Mouse (Mus musculus) forebrain, embryonic 11.5 days (tissue): ENCODE data around the gene Minos1. TPM values are rescaled to one million over a fixed set of nuclear protein-coding genes. Genes with fewer than 3 reads are reported as not detected.

Experiments
- ATAC-seq: fragments of 200-750 bp; cut with Nextera tagmentation; replicated peaks from 2 replicates; pipeline ENCODE4 v1.8.0; 2017; ENCODE audit warnings: moderate TSS enrichment; ENCODE audit not compliant: low FRiP score
- DNase-seq: peaks from one replicate; pipeline ENCODE4 v3.0.0-alpha.2; 2017; ENCODE audit warnings: low spot score
- H3K27ac ChIP-seq: fragments of 300-500 bp; sonication (generic); 2 replicates; pipeline ENCODE4 v1.5.1; 2014; ENCODE audit warnings: low read depth, low read length
- H3K27me3 ChIP-seq: fragments of 300-500 bp; sonication (generic); 2 replicates; pipeline ENCODE4 v1.6.1; 2014; ENCODE audit warnings: mild to moderate bottlenecking, low read length, mixed read lengths; ENCODE audit not compliant: control insufficient read depth, insufficient read depth
- H3K36me3 ChIP-seq: fragments of 300-500 bp; sonication (generic); 2 replicates; pipeline ENCODE4 v1.6.1; 2014; ENCODE audit warnings: mild to moderate bottlenecking, low read length, moderate library complexity, mixed read lengths; ENCODE audit not compliant: control insufficient read depth, insufficient read depth
- H3K4me1 ChIP-seq: fragments of 300-500 bp; sonication (generic); replicated peaks from 2 replicates; pipeline ENCODE4 v1.6.1; 2014; ENCODE audit warnings: low read length, mixed read lengths; ENCODE audit not compliant: control insufficient read depth, insufficient read depth
- H3K4me2 ChIP-seq: fragments of 300-500 bp; sonication (generic); 2 replicates; pipeline ENCODE4 v1.6.1; 2014; ENCODE audit warnings: low read depth, mild to moderate bottlenecking, low read length, moderate library complexity, mixed read lengths; ENCODE audit not compliant: severe bottlenecking
- H3K4me3 ChIP-seq: fragments of 300-500 bp; sonication (generic); 2 replicates; pipeline ENCODE4 v1.5.1; 2014; ENCODE audit warnings: low read depth, low read length
- H3K9ac ChIP-seq: fragments of 300-500 bp; sonication (generic); 2 replicates; pipeline ENCODE4 v1.6.1; 2014; ENCODE audit warnings: low read length
- H3K9me3 ChIP-seq: fragments of 300-500 bp; sonication (generic); 2 replicates; pipeline ENCODE4 v1.6.1; 2016; ENCODE audit warnings: low read length, mixed read lengths; ENCODE audit not compliant: control insufficient read depth
- WGBS: fragments of 180-500 bp; shearing (Covaris S2); extraction: QIAGEN DNeasy Blood & Tissue Kit; methylation state at CpG from one replicate; pipeline ENCODE4 v1.1.7; 2014; 5-methylcytosine and 5-hydroxymethylcytosine counted together
- polyA plus RNA-seq: library from polyadenylated mRNA; unstranded; fragments of >200 nt; fragmentation: Nextera tagmentation; extraction: Ambion mirVana; gene quantifications from 2 replicates; pipeline ENCODE4 v1.2.1, GENCODE M21; 2014

Minos1 gene
- polyA plus RNA-seq, 1 experiment from 2014 or later: 387 TPM

DNA sequence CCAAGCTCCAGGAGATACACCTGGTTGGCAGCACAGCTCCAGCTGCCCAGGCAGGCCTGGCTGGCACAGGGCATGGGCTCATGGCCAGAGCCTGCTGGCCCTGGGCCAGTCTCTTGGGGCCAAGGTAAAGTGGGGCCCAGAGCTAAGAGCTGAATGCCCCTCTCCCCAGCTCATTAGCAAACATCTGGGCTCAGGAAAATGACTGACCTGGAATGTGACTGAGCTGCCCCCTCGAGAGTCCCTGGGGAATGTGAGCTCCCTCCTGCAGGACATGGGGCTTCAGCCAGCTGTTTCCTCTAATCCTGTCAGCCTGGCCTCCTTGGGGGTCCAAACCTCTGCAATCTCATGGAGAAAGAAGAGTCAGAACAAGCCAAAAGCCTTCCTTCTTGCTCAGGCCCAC, 35.5 kb downstream of the Minos1 start:
- Histone ChIP-seq H3K4me2 (no peak overlapping the region), H3K9me3 (peaks cover 5% of the 10 kb centered on the region; the same call in 1 of the 2 replicates), H3K27ac (no peak overlapping the region), H3K4me1 (peaks cover 6% of the 10 kb centered on the region; the same call in 1 of the 2 replicates), H3K27me3 (peaks cover 39% of the 10 kb centered on the region), H3K9ac (no peak overlapping the region), H3K36me3 (no peaks in the 10 kb centered on the region), H3K4me3 (no peak overlapping the region)
- WGBS: 50% methylated on average over 1 of the region's 1 CpGs
- DNase-seq (no peak), ATAC-seq (no peak)

DNA sequence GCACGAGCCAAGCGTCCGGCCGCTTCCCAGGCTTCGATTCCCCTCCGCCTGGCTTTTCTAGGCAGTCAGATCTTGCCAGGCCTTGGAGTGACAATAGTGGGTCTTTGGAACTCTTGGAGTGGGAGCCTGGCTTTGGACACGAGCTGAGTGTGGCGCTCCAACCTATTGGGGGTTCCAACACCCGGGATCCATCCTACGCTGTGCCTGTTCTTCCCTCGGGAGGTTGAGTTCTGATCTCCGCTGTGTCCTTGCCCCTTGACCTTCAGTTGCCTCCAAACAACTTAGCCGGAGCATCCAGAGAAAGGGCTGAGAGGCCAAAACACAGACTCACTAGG, 37.8 kb downstream of the Minos1 start:
- Histone ChIP-seq H3K9ac (no peak overlapping the region), H3K4me3 (peak overlapping the region; percentile 45), H3K4me2 (peak overlapping the region; percentile 65), H3K36me3 (no peaks in the 10 kb centered on the region), H3K4me1 (peaks cover 6% of the 10 kb centered on the region; the same call in 1 of the 2 replicates), H3K27ac (no peak overlapping the region), H3K27me3 (peaks cover 41% of the 10 kb centered on the region), H3K9me3 (peaks cover 5% of the 10 kb centered on the region; the same call in 1 of the 2 replicates)
- WGBS: 23% methylated on average over 13 of the region's 13 CpGs
- no peak for ATAC-seq
- DNase-seq: no peak

DNA sequence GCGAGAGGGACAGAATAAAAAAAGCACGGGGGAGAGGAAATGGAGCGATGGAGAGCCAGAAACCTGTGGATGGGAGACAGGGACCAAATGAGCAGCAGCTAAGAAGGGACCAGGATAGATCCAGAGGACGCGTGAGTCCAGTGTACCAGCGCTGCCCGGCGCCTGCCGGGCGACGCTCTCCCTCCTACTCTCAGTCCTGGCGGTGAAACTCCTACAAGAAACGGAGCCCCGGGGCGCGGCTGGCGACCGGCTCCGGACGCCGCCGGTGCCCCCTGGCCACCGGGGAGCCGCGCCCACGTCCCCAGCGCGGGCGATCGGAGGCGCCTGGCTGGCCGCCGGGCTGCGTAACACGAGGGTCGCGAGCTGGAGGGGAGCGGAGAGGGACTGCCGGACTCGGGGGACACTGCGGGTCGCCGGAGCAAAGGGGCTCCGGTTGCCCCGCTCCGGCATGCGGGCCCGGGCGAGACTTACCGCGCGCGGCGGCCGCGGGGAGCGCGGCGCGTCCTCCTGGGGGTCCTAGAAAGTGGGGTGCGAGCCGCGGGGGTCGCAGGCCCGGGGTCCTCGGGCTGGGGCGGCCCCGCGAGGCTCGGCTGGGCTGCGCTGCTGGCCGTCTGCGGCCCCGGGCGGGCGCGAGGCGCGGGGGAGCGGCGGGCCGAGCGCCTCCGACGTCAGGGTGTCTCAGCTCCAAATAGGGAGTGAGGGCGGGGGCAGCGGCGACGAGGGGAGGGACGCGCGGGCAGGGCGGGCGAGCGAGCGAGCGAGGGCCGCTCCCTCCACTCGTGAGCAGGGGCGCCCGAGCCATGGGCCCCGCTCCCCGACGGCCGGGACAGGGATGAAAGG, 38.3 kb downstream of the Minos1 start, which contains the start of gene Nbl1:
Nbl1 (minus strand) TSS at position 638 of the 840 bp plus-strand sequence.
- DNase-seq (peak; percentile 64), ATAC-seq (no peak)
- H3K4me2 ChIP-seq: peak within 1 kb of the TSS; percentile 65
- peaks cover 6% of the 10 kb centered on the region; the same call in 1 of the 2 replicates for H3K4me1 ChIP-seq
- peak within 1 kb of the TSS; percentile 45 for H3K4me3 ChIP-seq
- peak within 1 kb of the TSS; percentile 55 for H3K9ac ChIP-seq
- WGBS: under 1% methylated on average over 74 of the region's 105 CpGs
- peaks cover 5% of the 10 kb centered on the region; the same call in 1 of the 2 replicates for H3K9me3 ChIP-seq
- H3K36me3 ChIP-seq: no peaks in the 10 kb centered on the region
- no peak within 1 kb of the TSS for H3K27ac ChIP-seq
- H3K27me3 ChIP-seq: peaks cover 41% of the 10 kb centered on the region

DNA sequence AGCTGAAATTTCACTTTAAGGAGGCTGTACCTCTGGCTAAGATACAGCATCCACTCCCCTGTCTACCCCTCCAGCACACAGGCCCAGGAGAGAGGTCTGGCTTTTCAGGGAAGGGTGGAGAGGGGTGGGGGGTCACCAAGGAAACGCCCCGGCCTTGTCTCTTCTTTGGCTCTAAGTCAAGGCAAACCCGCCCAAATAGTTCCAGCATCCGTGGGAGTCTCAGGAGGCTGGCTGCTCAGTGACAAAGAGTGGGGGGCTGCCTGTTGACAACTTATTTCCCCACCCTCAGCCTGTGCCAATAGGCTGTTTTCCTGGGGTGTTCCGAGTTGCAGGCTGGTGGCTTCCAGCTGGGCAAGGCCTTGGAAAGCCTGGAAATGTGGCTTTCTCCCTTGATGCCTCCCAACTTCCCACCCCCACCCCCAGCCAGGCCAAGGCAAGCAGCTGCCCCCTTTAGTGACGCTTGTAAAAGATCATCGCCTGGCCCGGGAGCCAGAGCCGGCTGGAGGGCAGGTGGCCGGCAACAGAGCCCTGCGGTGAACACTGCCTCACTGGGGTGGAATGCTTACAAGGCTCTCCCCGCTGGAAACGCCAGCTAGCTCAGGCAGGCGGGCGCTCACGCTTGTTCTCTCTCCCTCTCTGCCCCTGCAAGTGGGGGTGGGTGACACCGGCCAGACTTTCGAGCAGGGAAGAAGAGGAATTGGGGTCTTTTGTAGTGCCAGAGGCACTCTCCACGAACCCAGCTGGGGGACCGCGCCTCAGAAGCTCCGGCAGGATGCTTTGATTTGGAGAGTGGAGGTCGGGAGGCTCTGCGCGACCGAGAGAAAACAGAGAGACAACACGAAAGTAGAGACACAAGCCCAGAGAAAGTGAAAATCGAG, 39.2 kb downstream of the Minos1 start:
- H3K4me3 ChIP-seq: peak overlapping the region; percentile 45
- H3K27ac ChIP-seq: no peak overlapping the region
- peaks cover 6% of the 10 kb centered on the region; the same call in 1 of the 2 replicates for H3K4me1 ChIP-seq
- 5% methylated on average over 28 of the region's 28 CpGs for WGBS
- H3K4me2 ChIP-seq: peak overlapping the region; percentile 65
- no peaks in the 10 kb centered on the region for H3K36me3 ChIP-seq
- ATAC-seq: no peak
- H3K9ac ChIP-seq: peak overlapping the region; percentile 55
- H3K9me3 ChIP-seq: peaks cover 5% of the 10 kb centered on the region; the same call in 1 of the 2 replicates
- no peak for DNase-seq
- H3K27me3 ChIP-seq: peaks cover 41% of the 10 kb centered on the region

DNA sequence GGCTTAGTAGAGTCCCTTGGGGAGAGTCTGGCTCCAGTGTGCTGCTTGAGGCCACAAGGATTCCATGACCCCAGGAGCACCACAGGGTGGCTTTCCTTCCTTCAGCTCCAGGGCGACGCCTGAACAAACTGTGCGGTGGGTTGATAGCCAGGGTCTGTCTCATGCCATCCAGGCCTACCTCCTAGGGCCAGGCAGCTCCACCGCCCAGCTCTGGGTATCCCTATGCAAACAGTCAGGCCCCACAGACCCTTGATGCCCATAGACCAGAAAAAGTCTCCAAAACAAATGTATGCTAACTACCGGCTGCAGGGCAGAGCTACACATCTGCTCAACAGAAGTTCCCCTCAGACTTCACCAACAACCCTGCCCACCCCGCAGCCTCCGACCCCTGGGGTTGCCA, 39.8 kb downstream of the Minos1 start:
- H3K4me1 ChIP-seq: peaks cover 6% of the 10 kb centered on the region; the same call in 1 of the 2 replicates

DNA sequence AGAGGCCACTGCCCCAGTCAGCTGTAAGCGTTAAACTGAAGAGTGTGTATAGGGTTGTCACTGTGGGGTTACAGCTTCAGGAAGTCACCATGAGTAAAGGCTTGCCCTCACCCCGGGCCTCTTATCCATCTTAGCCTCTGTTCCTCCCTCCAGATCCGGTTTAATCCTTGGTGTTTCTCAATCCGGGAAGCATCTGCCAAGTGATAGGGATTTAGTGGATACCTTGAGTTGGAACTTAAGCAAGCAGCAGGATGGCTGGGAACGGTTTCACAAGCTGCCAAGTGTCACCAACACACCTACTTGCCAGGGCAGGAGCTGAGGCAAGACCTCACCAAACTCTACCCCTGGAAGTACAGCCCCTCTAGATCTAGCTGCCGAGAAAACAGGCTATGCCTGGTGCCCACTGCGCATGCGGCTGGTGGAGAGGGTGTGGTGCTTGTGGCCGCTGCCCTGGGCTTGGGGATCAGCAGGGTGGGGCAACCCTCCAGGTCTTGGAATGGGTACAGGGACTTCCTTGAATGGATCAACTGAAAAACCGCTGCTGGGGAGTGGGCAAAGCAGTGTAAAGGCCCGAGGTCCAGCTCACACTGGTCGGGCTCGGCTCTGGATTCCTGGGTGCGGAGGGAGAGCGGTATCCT, 40.5 kb downstream of the Minos1 start:
- ATAC-seq (no peak), DNase-seq (no peak)
- Histone ChIP-seq H3K4me3 (no peak overlapping the region), H3K27me3 (peaks cover 41% of the 10 kb centered on the region), H3K4me2 (no peak overlapping the region), H3K9ac (no peak overlapping the region), H3K9me3 (peaks cover 5% of the 10 kb centered on the region; the same call in 1 of the 2 replicates), H3K36me3 (no peaks in the 10 kb centered on the region), H3K27ac (no peak overlapping the region), H3K4me1 (peaks cover 6% of the 10 kb centered on the region; the same call in 1 of the 2 replicates)
- WGBS: 67% methylated on average over 15 of the region's 15 CpGs

More for the DNA sequence above, 39.8 kb downstream of the Minos1 start:
- Histone ChIP-seq H3K36me3 (no peaks in the 10 kb centered on the region), H3K27me3 (peaks cover 41% of the 10 kb centered on the region), H3K27ac (no peak overlapping the region), H3K9ac (no peak overlapping the region), H3K4me2 (0 out of 2 replicates have a peak overlapping the region, but pooled peaks have one; percentile 9), H3K9me3 (peaks cover 5% of the 10 kb centered on the region; the same call in 1 of the 2 replicates), H3K4me3 (no peak overlapping the region; the same call in 1 of the 2 replicates)
- ATAC-seq: no peak
- WGBS: 39% methylated on average over 7 of the region's 7 CpGs
- no peak for DNase-seq

DNA sequence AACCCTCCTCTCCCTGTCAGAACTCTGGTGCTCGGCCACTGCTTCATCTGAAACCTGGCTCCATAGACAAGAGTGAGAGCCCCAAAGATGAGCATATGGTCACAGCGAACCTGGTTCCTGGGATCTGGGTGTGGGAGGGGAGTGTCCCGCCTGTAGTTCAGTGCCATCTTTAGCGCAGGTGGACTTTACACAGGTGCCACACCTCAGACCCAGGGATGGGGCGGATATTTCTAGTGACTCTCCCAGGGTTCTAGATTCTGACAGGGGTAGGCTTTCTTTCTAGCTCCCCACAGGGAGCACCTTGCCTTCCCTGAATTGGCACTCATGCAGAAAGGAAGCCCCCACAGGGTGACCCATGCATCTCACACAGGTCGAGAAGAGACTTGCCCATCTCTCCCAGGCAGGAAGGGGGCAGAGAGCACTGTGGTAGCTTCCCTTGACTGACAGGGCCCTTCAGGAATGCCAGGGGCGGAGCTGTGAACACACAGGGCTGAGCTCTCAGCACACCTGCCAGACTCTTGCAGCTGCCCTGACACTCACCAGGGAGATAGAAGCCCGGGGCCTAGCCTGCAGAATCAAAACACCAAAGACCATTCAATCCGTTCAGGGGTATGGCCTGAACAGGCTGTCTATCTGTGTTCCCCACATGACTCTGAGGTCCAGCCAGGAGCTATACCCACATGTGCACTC, 41.8 kb downstream of the Minos1 start:
- Histone ChIP-seq H3K4me3 (no peak overlapping the region), H3K36me3 (no peaks in the 10 kb centered on the region), H3K27me3 (peaks cover 39% of the 10 kb centered on the region), H3K9me3 (no peaks in the 10 kb centered on the region), H3K27ac (no peak overlapping the region), H3K4me1 (peaks cover 6% of the 10 kb centered on the region; the same call in 1 of the 2 replicates), H3K9ac (no peak overlapping the region), H3K4me2 (no peak overlapping the region)
- 59% methylated on average over 9 of the region's 9 CpGs for WGBS
- DNase-seq (no peak), ATAC-seq (no peak)
